Comparison of ENCODE assay signal across 7 mouse cellular contexts in genomic region chr12:69087928-69088609, GRCm38 (mm10).
DNase-seq lines count a peak whose midpoint lies in the region; ATAC-seq and TF ChIP-seq lines count a peak whose summit lies in the region.

No protein-coding gene starts in this region.

- ATAC-seq in liver, embryonic 11.5 days (replicated peaks; ENCODE audit: low FRiP score): no peak
- peak; percentile 41; the same call in 1 of the 2 replicates for ATAC-seq in hindbrain, embryonic 13.5 days (ENCODE audit: low FRiP score)

- H3K36me3 ChIP-seq in liver, adult 2 months (ENCODE audit: control insufficient read depth, insufficient read depth, low read length): no peaks in the 10 kb centered on the region
- H3K36me3 ChIP-seq in liver, embryonic 11.5 days (ENCODE audit: control insufficient read depth, insufficient read depth, low read length): no peaks in the 10 kb centered on the region
- H3K36me3 ChIP-seq in hindbrain, embryonic 13.5 days: no peaks in the 10 kb centered on the region

- H3K9me3 ChIP-seq in liver, embryonic 11.5 days (ENCODE audit: control insufficient read depth, low read length): no peaks in the 10 kb centered on the region
- H3K9me3 ChIP-seq in hindbrain, embryonic 13.5 days: no peaks in the 10 kb centered on the region

- no peaks in the 10 kb centered on the region for H3K4me1 ChIP-seq in liver, adult 2 months (ENCODE audit: control insufficient read depth, insufficient read depth, low read length)
- H3K4me1 ChIP-seq in liver, embryonic 11.5 days (replicated peaks; ENCODE audit: control insufficient read depth, insufficient read depth, low read length): no peaks in the 10 kb centered on the region
- H3K4me1 ChIP-seq in hindbrain, embryonic 13.5 days (replicated peaks): peaks cover 12% of the 10 kb centered on the region

- DNase-seq in liver, adult 2 months (ENCODE audit: extremely low read depth, low read depth, low spot score): peak; percentile 10
- no peak for DNase-seq in liver, embryonic 11.5 days (ENCODE audit: low spot score)
- DNase-seq in MN1 (ENCODE audit: low spot score): peak; percentile 61
- peak; percentile 79 for DNase-seq in embryo, embryonic 11 days
- DNase-seq in lung, postnatal 25 days (ENCODE audit: low spot score): peak; percentile 12
- no peak for DNase-seq in T-cell, adult 2 months (ENCODE audit: low spot score)

- no peak overlapping the region for H3K4me2 ChIP-seq in liver, embryonic 11.5 days
- H3K4me2 ChIP-seq in hindbrain, embryonic 13.5 days: peak overlapping the region; percentile 10; the same call in 1 of the 2 replicates

- TF ChIP-seq CTCF in liver, adult 2 months (IDR thresholded peaks at IDR 0.05; ENCODE audit: low read depth, low read length): no peak

- no peaks in the 10 kb centered on the region for H3K79me2 ChIP-seq in liver, adult 2 months (ENCODE audit: control insufficient read depth, insufficient read depth, low read length)

- TF ChIP-seq POLR2A in liver, adult 2 months (IDR thresholded peaks at IDR 0.05; ENCODE audit: extremely low read depth, insufficient read depth, low read length): no peak

- no peak overlapping the region for H3K27ac ChIP-seq in liver, adult 2 months (replicated peaks; ENCODE audit: insufficient read depth, low read depth, low read length)
- no peak overlapping the region for H3K27ac ChIP-seq in liver, embryonic 11.5 days (ENCODE audit: low read depth, low read length)
- H3K27ac ChIP-seq in hindbrain, embryonic 13.5 days: no peak overlapping the region

- WGBS in liver, adult 2 months: 64% methylated on average over 9 of the region's 9 CpGs
- WGBS in liver, embryonic 11.5 days: 59% methylated on average over 9 of the region's 9 CpGs
- WGBS in hindbrain, embryonic 13.5 days: 63% methylated on average over 9 of the region's 9 CpGs

- no peak overlapping the region for H3K4me3 ChIP-seq in liver, adult 2 months (ENCODE audit: insufficient read depth, low read depth, low read length)
- no peak overlapping the region for H3K4me3 ChIP-seq in liver, embryonic 11.5 days (ENCODE audit: low read depth, low read length)
- H3K4me3 ChIP-seq in hindbrain, embryonic 13.5 days: peak overlapping the region; percentile 12

- H3K27me3 ChIP-seq in liver, adult 2 months (ENCODE audit: control insufficient read depth, insufficient read depth, low read length): no peaks in the 10 kb centered on the region
- H3K27me3 ChIP-seq in liver, embryonic 11.5 days (replicated peaks; ENCODE audit: control insufficient read depth, insufficient read depth, low read length): no peaks in the 10 kb centered on the region
- H3K27me3 ChIP-seq in hindbrain, embryonic 13.5 days: 0 out of 2 replicates have a peak, but pooled peaks cover 3% of the 10 kb centered on the region

- no peak overlapping the region for H3K9ac ChIP-seq in liver, adult 2 months (ENCODE audit: low read depth, low read length)
- H3K9ac ChIP-seq in liver, embryonic 11.5 days (ENCODE audit: low read depth, low read length): no peak overlapping the region
- no peak overlapping the region for H3K9ac ChIP-seq in hindbrain, embryonic 13.5 days

Comparison
In these comparisons a context has a peak if more than half of its experiments do, and no peak if none do; other contexts are left out.
1. DNase-seq: peak in liver, adult 2 months (single experiment), MN1 (single experiment), embryo, embryonic 11 days (single experiment) and lung, postnatal 25 days (single experiment); none in liver, embryonic 11.5 days (single experiment) and T-cell, adult 2 months (single experiment).